ENCODE assay signal across 19 mouse cellular contexts in genomic region chr1:177267645-177268044, GRCm38 (mm10). TPM values are rescaled to one million over a fixed set of nuclear protein-coding genes. Genes with fewer than 3 reads are reported as not detected.
DNase-seq lines count a peak whose midpoint lies in the region; ATAC-seq and TF ChIP-seq lines count a peak whose summit lies in the region.
"Had no signal": no experiment of that assay in that cellular context is flagged by ENCODE, and none has a peak within 500 bp of the region (broad histone marks: within the 10 kb centered on the region; RNA-seq: fewer than 3 reads in every experiment).

No protein-coding gene starts in this region.

- H3K27ac ChIP-seq in liver, embryonic 13.5 days = no peak overlapping the region
- H3K27ac ChIP-seq in liver, postnatal 0 days (ENCODE audit: low read depth) = no peak overlapping the region
- H3K27ac ChIP-seq in heart, embryonic 10.5 days = no peak overlapping the region
- H3K27ac ChIP-seq: embryonic facial prominence, embryonic 13.5 days; forebrain, embryonic 10.5 days; heart, adult 2 months; hindbrain, embryonic 10.5 days; hindbrain, embryonic 14.5 days had no signal

- no peak for DNase-seq in liver, embryonic 13.5 days
- no peak for DNase-seq in liver, postnatal 0 days
- no peak for DNase-seq in frontal cortex, postnatal 14 days (ENCODE audit: low spot score in 2 of 2)
- DNase-seq in ovary, postnatal 10 days (ENCODE audit: low spot score) = no peak
- no peak for DNase-seq in heart, embryonic 10.5 days (ENCODE audit: low spot score)
- DNase-seq: adrenal gland, postnatal 10 days; cerebellum, adult 11-12 months; cerebellum, adult 9-10 months; cerebellum, postnatal 25 days; gastrocnemius, postnatal 10 days; heart, adult 2 months had no signal

- H3K4me1 ChIP-seq in liver, embryonic 13.5 days (replicated peaks) = peaks cover 10% of the 10 kb centered on the region
- no peaks in the 10 kb centered on the region for H3K4me1 ChIP-seq in liver, postnatal 0 days (ENCODE audit: insufficient read depth)
- peaks cover 6% of the 10 kb centered on the region; the same call in 1 of the 2 replicates for H3K4me1 ChIP-seq in heart, embryonic 10.5 days
- H3K4me1 ChIP-seq: forebrain, embryonic 10.5 days; heart, embryonic 12.5 days; hindbrain, embryonic 10.5 days had no signal

- H3K4me2 ChIP-seq in liver, embryonic 13.5 days = no peak overlapping the region
- H3K4me2 ChIP-seq in liver, postnatal 0 days (ENCODE audit: low read depth, low read length) = no peak overlapping the region
- H3K4me2 ChIP-seq: embryonic facial prominence, embryonic 13.5 days; heart, embryonic 12.5 days; hindbrain, embryonic 14.5 days had no signal

- no peaks in the 10 kb centered on the region for H3K36me3 ChIP-seq in liver, embryonic 13.5 days
- no peaks in the 10 kb centered on the region for H3K36me3 ChIP-seq in liver, postnatal 0 days (replicated peaks; ENCODE audit: insufficient read depth, low read length)
- no peaks in the 10 kb centered on the region for H3K36me3 ChIP-seq in heart, embryonic 10.5 days
- H3K36me3 ChIP-seq: embryonic facial prominence, embryonic 13.5 days; forebrain, embryonic 10.5 days; G1E; heart, embryonic 12.5 days; hindbrain, embryonic 10.5 days had no signal

- H3K9ac ChIP-seq in liver, embryonic 13.5 days = no peak overlapping the region
- H3K9ac ChIP-seq in liver, postnatal 0 days (replicated peaks) = no peak overlapping the region
- H3K9ac ChIP-seq: embryonic facial prominence, embryonic 13.5 days; heart, embryonic 12.5 days; hindbrain, embryonic 14.5 days had no signal

- 38% methylated on average over 1 of the region's 1 CpGs for WGBS in liver, embryonic 13.5 days (ENCODE audit: insufficient replicate concordance)
- 60% methylated on average over 1 of the region's 1 CpGs for WGBS in liver, postnatal 0 days (ENCODE audit: insufficient replicate concordance)
- WGBS in heart, embryonic 10.5 days = 70% methylated on average over 1 of the region's 1 CpGs

- no peaks in the 10 kb centered on the region for H3K9me3 ChIP-seq in liver, embryonic 13.5 days (replicated peaks)
- no peaks in the 10 kb centered on the region for H3K9me3 ChIP-seq in liver, postnatal 0 days (ENCODE audit: low read length)
- H3K9me3 ChIP-seq in heart, embryonic 10.5 days = no peaks in the 10 kb centered on the region
- H3K9me3 ChIP-seq: embryonic facial prominence, embryonic 13.5 days; forebrain, embryonic 10.5 days; G1E; heart, embryonic 12.5 days; hindbrain, embryonic 10.5 days had no signal

- TF ChIP-seq CTCF in liver, postnatal 0 days (IDR thresholded peaks at IDR 0.05; ENCODE audit: low read depth) = no peak

- peak; percentile 28; the same call in 1 of the 2 replicates for TF ChIP-seq EP300 in liver, postnatal 0 days (IDR thresholded peaks at IDR 0.05; ENCODE audit: low read depth)

- no peaks in the 10 kb centered on the region for H3K27me3 ChIP-seq in liver, embryonic 13.5 days
- H3K27me3 ChIP-seq in liver, postnatal 0 days (ENCODE audit: insufficient read depth, low read length) = no peaks in the 10 kb centered on the region
- H3K27me3 ChIP-seq in heart, embryonic 10.5 days (ENCODE audit: insufficient read depth, poor library complexity, severe bottlenecking) = no peaks in the 10 kb centered on the region
- H3K27me3 ChIP-seq: embryonic facial prominence, embryonic 13.5 days; heart, embryonic 12.5 days had no signal

- H3K4me3 ChIP-seq in liver, embryonic 13.5 days (replicated peaks) = no peak overlapping the region
- H3K4me3 ChIP-seq in liver, postnatal 0 days (ENCODE audit: low read depth, low read length) = no peak overlapping the region
- no peak overlapping the region for H3K4me3 ChIP-seq in heart, embryonic 10.5 days
- H3K4me3 ChIP-seq: embryonic facial prominence, embryonic 13.5 days; forebrain, embryonic 10.5 days; heart, adult 2 months; heart, embryonic 12.5 days; hindbrain, embryonic 10.5 days had no signal

- ATAC-seq in erythroblast, adult 5-6 weeks (replicated peaks; ENCODE audit: low FRiP score, poor library complexity, severe bottlenecking) = peak; percentile 70
- ATAC-seq in liver, embryonic 13.5 days (ENCODE audit: low read depth) = peak; percentile 85
- peak; percentile 55 for ATAC-seq in liver, postnatal 0 days
- ATAC-seq: forebrain, embryonic 14.5 days had no signal

RNA-seq across cellular contexts. Expression of gene Akt3, which starts 9.6 kb away (rescaled TPM):
- 5.8 and 8.2 TPM in 2 replicates for total RNA-seq in erythroblast, adult 5-6 weeks (2015; ENCODE audit: low replicate concordance)
- total RNA-seq in erythroblast, adult 5-6 weeks (2017; ENCODE audit: low replicate concordance) = 14.9 and 18.2 TPM in 2 replicates
- polyA plus RNA-seq in liver, embryonic 13.5 days (2015; fragmentation: Nextera tagmentation; extraction: Ambion mirVana) = 0.66 and 0.96 TPM in 2 replicates
- 0.54 and 0.56 TPM in 2 replicates for polyA plus RNA-seq in liver, postnatal 0 days (2015; fragmentation: Nextera tagmentation; extraction: Ambion mirVana)
- polyA plus RNA-seq in heart, embryonic 10.5 days (2016; fragmentation: Nextera tagmentation; extraction: Ambion mirVana) = 5.7 and 6.1 TPM in 2 replicates
- polyA plus RNA-seq: G1E had no signal
